Mouse (Mus musculus) CH12.LX (cell line): ENCODE results near the gene Olfr101. TPM values are rescaled to one million over a fixed set of nuclear protein-coding genes. Genes with fewer than 3 reads are reported as not detected.

Experiments
- DNase-seq: peaks from one replicate; pipeline ENCODE4 v3.0.0-alpha.2; 2013; ENCODE audit errors: extremely low read depth
- H3K27ac ChIP-seq: 2 replicates; pipeline ENCODE4 v1.5.1; 2012; ENCODE audit warnings: low read depth, mild to moderate bottlenecking, control low read depth, moderate library complexity; ENCODE audit not compliant: insufficient read depth
- H3K27me3 ChIP-seq: replicated peaks from 2 replicates; pipeline ENCODE3; 2012; ENCODE audit warnings: inconsistent platforms
- H3K36me3 ChIP-seq, 2 experiments: replicated peaks in 1 of 2; 2 replicates each; pipeline versions ENCODE3 to v1.6.1; 2012; ENCODE audit warnings: inconsistent platforms in 1 of 2, low read length in 1 of 2, mild to moderate bottlenecking in 1 of 2, mixed read lengths in 1 of 2, moderate library complexity in 1 of 2; ENCODE audit not compliant: control insufficient read depth in 1 of 2, insufficient read depth in 1 of 2
- H3K4me1 ChIP-seq, 2 experiments: 2 replicates each; pipeline ENCODE4 v1.6.1; 2012; ENCODE audit warnings: inconsistent platforms in 1 of 2, moderate library complexity in 1 of 2; ENCODE audit not compliant: insufficient read depth in 2 of 2, control insufficient read depth in 1 of 2
- H3K4me2 ChIP-seq: 2 replicates; pipeline ENCODE4 v1.6.1; 2012; ENCODE audit warnings: low read depth, mild to moderate bottlenecking, control low read depth; ENCODE audit not compliant: poor library complexity, insufficient read depth, severe bottlenecking
- H3K4me3 ChIP-seq, 3 experiments: fragments of 150-350 bp in 1 of 3; sonication (generic) in 1 of 3; replicated peaks in 1 of 3; 2 replicates each; pipeline versions ENCODE3 to v1.5.1; 2011 to 2012; ENCODE audit warnings: low read depth in 2 of 3, low read length in 2 of 3, mild to moderate bottlenecking in 2 of 3, moderate library complexity in 2 of 3, control low read depth in 1 of 3, improper control_type of control experiment in 1 of 3, inconsistent platforms in 1 of 3, mixed read lengths in 1 of 3; ENCODE audit not compliant: poor library complexity in 1 of 3
- H3K79me2 ChIP-seq: replicated peaks from 2 replicates; pipeline ENCODE4 v1.6.1; 2012; ENCODE audit warnings: mild to moderate bottlenecking, moderate library complexity; ENCODE audit not compliant: control insufficient read depth, poor library complexity, insufficient read depth, severe bottlenecking; ENCODE audit errors: extremely low read depth
- H3K9ac ChIP-seq: 2 replicates; pipeline ENCODE4 v1.6.1; 2012; ENCODE audit warnings: low read depth, mild to moderate bottlenecking, control low read depth, moderate library complexity; ENCODE audit not compliant: insufficient read depth
- H3K9me3 ChIP-seq: replicated peaks from 2 replicates; pipeline ENCODE3; 2012; ENCODE audit warnings: low read length, inconsistent platforms, mixed read lengths
- BHLHE40 ChIP-seq: IDR thresholded peaks from 2 replicates; pipeline ENCODE4 v1.6.1; 2011; ENCODE audit warnings: mild to moderate bottlenecking, low read depth, low read length, improper control_type of control experiment
- CHD2 ChIP-seq: IDR thresholded peaks from 2 replicates; pipeline ENCODE4 v1.6.1; 2011; ENCODE audit warnings: low read length, improper control_type of control experiment
- CTCF ChIP-seq, 2 experiments: IDR thresholded peaks in 1 of 2; conservative IDR thresholded peaks in 1 of 2; 2 replicates each; pipeline ENCODE4 v1.5.1; 2011 to 2012; ENCODE audit warnings: low read depth in 2 of 2, low read length in 2 of 2, improper control_type of control experiment in 1 of 2, inconsistent platforms in 1 of 2, mild to moderate bottlenecking in 1 of 2, moderate library complexity in 1 of 2
- E2F4 ChIP-seq: IDR thresholded peaks from 2 replicates; pipeline ENCODE4 v1.6.1; 2011; ENCODE audit warnings: low read depth, low read length, improper control_type of control experiment; ENCODE audit not compliant: insufficient replicate concordance
- ELF1 ChIP-seq: IDR thresholded peaks from 2 replicates; pipeline ENCODE4 v1.6.1; 2014; ENCODE audit warnings: low read depth, mild to moderate bottlenecking, inconsistent platforms, low read length, improper control_type of control experiment
- EP300 ChIP-seq: IDR thresholded peaks from 2 replicates; pipeline ENCODE4 v1.6.1; 2011; ENCODE audit warnings: low read length, improper control_type of control experiment
- GABPA ChIP-seq: IDR thresholded peaks from 2 replicates; pipeline ENCODE4 v1.6.1; 2012; ENCODE audit warnings: low read depth, low read length, improper control_type of control experiment, inconsistent platforms; ENCODE audit not compliant: insufficient replicate concordance
- IRF4 ChIP-seq: IDR thresholded peaks from 2 replicates; pipeline ENCODE4 v1.6.1; 2014; ENCODE audit warnings: low read depth, mild to moderate bottlenecking, inconsistent platforms, low read length, improper control_type of control experiment
- KAT2A ChIP-seq: IDR thresholded peaks from 2 replicates; pipeline ENCODE4 v1.6.1; 2012; ENCODE audit warnings: low read length, improper control_type of control experiment, inconsistent platforms; ENCODE audit not compliant: insufficient replicate concordance
- MAFK ChIP-seq: IDR thresholded peaks from 2 replicates; pipeline ENCODE4 v1.6.1; 2011; ENCODE audit warnings: low read length, improper control_type of control experiment; ENCODE audit not compliant: insufficient replicate concordance
- MAX ChIP-seq: IDR thresholded peaks from 2 replicates; pipeline ENCODE4 v1.6.1; 2011; ENCODE audit warnings: low read length, improper control_type of control experiment
- MEF2A ChIP-seq: IDR thresholded peaks from 2 replicates; pipeline ENCODE4 v1.6.1; 2014; ENCODE audit warnings: low read depth, mild to moderate bottlenecking, inconsistent platforms, low read length, improper control_type of control experiment, borderline replicate concordance
- MXI1 ChIP-seq: IDR thresholded peaks from 2 replicates; pipeline ENCODE4 v1.6.1; 2011; ENCODE audit warnings: mild to moderate bottlenecking, low read depth, low read length, improper control_type of control experiment
- NELFE ChIP-seq: IDR thresholded peaks from 2 replicates; pipeline ENCODE4 v1.6.1; 2011; ENCODE audit warnings: low read depth, low read length, improper control_type of control experiment
- NRF1 ChIP-seq: IDR thresholded peaks from 2 replicates; pipeline ENCODE4 v1.6.1; 2014; ENCODE audit warnings: low read depth, mild to moderate bottlenecking, inconsistent platforms, low read length, improper control_type of control experiment, moderate library complexity
- PAX5 ChIP-seq: IDR thresholded peaks from 2 replicates; pipeline ENCODE4 v1.6.1; 2012; ENCODE audit warnings: low read length, inconsistent platforms, mixed read lengths
- POLR2A ChIP-seq: IDR thresholded peaks from 2 replicates; pipeline ENCODE4 v1.6.1; 2011; ENCODE audit warnings: low read depth, mild to moderate bottlenecking, improper control_type of control experiment, low read length
- POLR2AphosphoS2 ChIP-seq: IDR thresholded peaks from 2 replicates; pipeline ENCODE4 v1.6.1; 2011; ENCODE audit warnings: low read depth, low read length, improper control_type of control experiment
- SMC3 ChIP-seq: IDR thresholded peaks from 2 replicates; pipeline ENCODE4 v1.6.1; 2011; ENCODE audit warnings: low read depth, low read length, improper control_type of control experiment
- TCF12 ChIP-seq: IDR thresholded peaks from 2 replicates; pipeline ENCODE4 v1.6.1; 2014; ENCODE audit warnings: low read depth, mild to moderate bottlenecking, inconsistent platforms, low read length, improper control_type of control experiment
- UBTF ChIP-seq: IDR thresholded peaks from 2 replicates; pipeline ENCODE4 v1.6.1; 2012; ENCODE audit warnings: low read depth, mild to moderate bottlenecking, inconsistent platforms, low read length, improper control_type of control experiment, moderate library complexity
- ZKSCAN1 ChIP-seq: IDR thresholded peaks from 2 replicates; pipeline ENCODE4 v1.6.1; 2012; ENCODE audit warnings: low read depth, inconsistent platforms, low read length, improper control_type of control experiment, borderline replicate concordance
- ZMIZ1 ChIP-seq: IDR thresholded peaks from 2 replicates; pipeline ENCODE4 v1.6.1; 2012; ENCODE audit warnings: low read depth, mild to moderate bottlenecking, inconsistent platforms, low read length, improper control_type of control experiment
- ZNF384 ChIP-seq: IDR thresholded peaks from 2 replicates; pipeline ENCODE4 v1.6.1; 2012; ENCODE audit warnings: low read depth, low read length, improper control_type of control experiment, inconsistent platforms
- dilution Hi-C: fragments of 300-500 bp; cut with MboI; formaldehyde crosslinking; loops from 2 replicates; pipeline ENCODE4 v1.14.3; 2020; ENCODE audit warnings: low sequenced_read_pairs; ENCODE audit not compliant: extremely low pct_unique_long_range_greater_than_20kb, extremely low pct_ligation_motif_present
- in situ Hi-C: fragments of 300-500 bp; cut with MboI; formaldehyde crosslinking; loops from 3 replicates; pipeline ENCODE4 v1.14.3; 2019; ENCODE audit warnings: low sequenced_read_pairs, low pct_ligation_motif_present, low pct_unique_long_range_greater_than_20kb, mixed read lengths
- polyA plus RNA-seq: library from polyadenylated mRNA; unstranded; fragments of >175 nt; gene quantifications from 2 replicates; pipeline ENCODE4 v1.2.1, GENCODE M21; 2012; ENCODE audit warnings: low read depth; ENCODE audit not compliant: insufficient read length
- total RNA-seq, 2 experiments: library from RNA; depleted of rRNA; stranded (reverse); fragments of 300-350 nt in 1 of 2; fragments of >200 nt in 1 of 2; gene quantifications; 2 replicates each; pipeline ENCODE4 v1.2.3; 2012 to 2014

Gene Olfr101
- total and polyA plus RNA-seq, 3 experiments: 0.21 TPM; not detected in 2

GRCm38 (mm10) chr17:37316954-37317353, 12.8 kb upstream of the Olfr101 start, which contains the start of gene Olfr102:
Olfr102 (minus strand) TSS chr17:37317054.
- Histone ChIP-seq H3K4me3 (no peak within 1 kb of the TSS), H3K4me1 (no peaks in the 10 kb centered on the region), H3K27me3 (peaks cover 17% of the 10 kb centered on the region), H3K27ac (no peak within 1 kb of the TSS), H3K9ac (no peak within 1 kb of the TSS), H3K9me3 (no peaks in the 10 kb centered on the region), H3K79me2 (no peaks in the 10 kb centered on the region), H3K4me2 (no peak within 1 kb of the TSS), H3K36me3 (no peaks in the 10 kb centered on the region)
- dilution Hi-C loops: no loop called here
- DNase-seq: no peak
- TF ChIP-seq SMC3 (no peak), MAFK (no peak), ELF1 (no peak), PAX5 (no peak), EP300 (no peak), POLR2A (no peak), NELFE (no peak), CHD2 (no peak), BHLHE40 (no peak), KAT2A (no peak), ZNF384 (no peak), ZKSCAN1 (no peak), MXI1 (no peak), UBTF (no peak), E2F4 (no peak), MAX (no peak)
- in situ Hi-C loops: no loop called here

GRCm38 (mm10) chr17:37310146-37310699, 6.1 kb upstream of the Olfr101 start:
- Histone ChIP-seq H3K9me3 (no peaks in the 10 kb centered on the region), H3K27me3 (peaks cover 2% of the 10 kb centered on the region), H3K4me2 (no peak overlapping the region), H3K36me3 (no peaks in the 10 kb centered on the region), H3K4me1 (no peaks in the 10 kb centered on the region), H3K79me2 (no peaks in the 10 kb centered on the region), H3K4me3 (no peak overlapping the region), H3K27ac (no peak overlapping the region), H3K9ac (no peak overlapping the region)
- TF ChIP-seq TCF12: no peak
- TF ChIP-seq NELFE: no peak
- no peak for TF ChIP-seq ELF1
- no peak for TF ChIP-seq CTCF (conservative IDR thresholded peaks at IDR 0.05 in 1 of 2, IDR thresholded peaks at IDR 0.05 in 1 of 2; ENCODE audit: low read depth in 2 of 2, low read length in 2 of 2)
- TF ChIP-seq MEF2A: no peak
- no peak for TF ChIP-seq NRF1
- TF ChIP-seq IRF4: no peak
- no peak for TF ChIP-seq ZMIZ1
- no peak for TF ChIP-seq POLR2AphosphoS2
- no peak for TF ChIP-seq PAX5
- TF ChIP-seq GABPA: no peak
- dilution Hi-C loops: no loop called here
- DNase-seq: no peak
- in situ Hi-C loops: no loop called here
